Mouse (Mus musculus): ENCODE measurements around the gene Cdk19.

GRCm38 (mm10) chr10:40347461-40347954 lies 8.1 kb downstream of the Cdk19 start:
- TF ChIP-seq POLR2A (IDR thresholded peaks at IDR 0.05; ENCODE audit: control insufficient read depth, extremely low read depth, insufficient read depth, low read length, poor library complexity) (no peak), CTCF (IDR thresholded peaks at IDR 0.05; ENCODE audit: borderline replicate concordance, control insufficient read depth, extremely low read depth, insufficient read depth, low read length, poor library complexity) (no peak)

Measured in thymus, adult 2 months (tissue).